Mouse (Mus musculus): ENCODE measurements around the gene Slc4a1ap. TPM values are rescaled to one million over a fixed set of nuclear protein-coding genes. Genes with fewer than 3 reads are reported as not detected.

Slc4a1ap gene
- polyA plus RNA-seq, 1 experiment, result 17.0 TPM

DNA sequence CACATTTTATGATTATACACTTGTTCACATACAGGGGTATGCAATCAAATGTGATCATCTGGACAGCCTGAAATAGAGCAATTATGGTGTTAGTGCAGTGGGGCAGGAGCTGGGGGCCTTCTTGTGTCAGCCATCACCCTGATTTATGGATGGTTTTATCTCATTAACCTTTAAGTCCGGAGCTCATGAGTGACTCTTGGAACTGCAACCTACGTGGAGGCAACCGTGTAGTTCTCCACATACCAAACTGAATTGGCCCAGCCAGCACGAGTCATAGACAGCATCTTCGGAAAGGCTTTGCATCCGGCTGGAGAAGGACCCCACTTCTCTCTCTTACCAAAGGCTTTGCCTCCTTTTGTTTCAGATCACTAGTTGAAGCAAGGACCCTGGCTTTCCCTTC, 77.0 kb downstream of the Slc4a1ap start:
- H3ac ChIP-seq (ENCODE audit: control insufficient read depth, insufficient read length, low read depth), result no peak overlapping the region
- no peaks in the 10 kb centered on the region for H3K27me3 ChIP-seq (ENCODE audit: control insufficient read depth, insufficient read depth, insufficient read length)
- H3K79me2 ChIP-seq (ENCODE audit: control insufficient read depth, insufficient read depth), result no peaks in the 10 kb centered on the region
- no peaks in the 10 kb centered on the region for H3K36me3 ChIP-seq (ENCODE audit: control insufficient read depth, insufficient read depth)
- no peaks in the 10 kb centered on the region for H3K79me3 ChIP-seq (ENCODE audit: low read depth)
- TF ChIP-seq USF1 (IDR thresholded peaks at IDR 0.05; ENCODE audit: low read depth), result no peak
- no peak overlapping the region for H3K4me3 ChIP-seq (ENCODE audit: insufficient read depth, poor library complexity, severe bottlenecking)

GRCm38 (mm10) chr5:31606151-31606550, 79.4 kb downstream of the Slc4a1ap start:
- no peak for TF ChIP-seq MYOG (IDR thresholded peaks at IDR 0.05; ENCODE audit: control insufficient read depth, extremely low read depth, insufficient read length)
- peak; percentile 93 for TF ChIP-seq MAX (IDR thresholded peaks at IDR 0.05)
- TF ChIP-seq FOSL1 (IDR thresholded peaks at IDR 0.05; ENCODE audit: insufficient read depth, low read length, poor library complexity, severe bottlenecking), result peak; percentile 3
- no peak for TF ChIP-seq CEBPB (IDR thresholded peaks at IDR 0.05; ENCODE audit: low read depth)
- no peak for TF ChIP-seq CTCF (IDR thresholded peaks at IDR 0.05; ENCODE audit: control insufficient read depth, insufficient read depth, insufficient read length)
- peak; percentile 7 for TF ChIP-seq USF1 (IDR thresholded peaks at IDR 0.05; ENCODE audit: low read depth)
- peak; percentile 43 for TF ChIP-seq MYOD1 (IDR thresholded peaks at IDR 0.05; ENCODE audit: control insufficient read depth, insufficient read length, low read depth)
- Histone ChIP-seq H3K36me3 (ENCODE audit: control insufficient read depth, insufficient read depth) (no peaks in the 10 kb centered on the region), H3K79me2 (ENCODE audit: control insufficient read depth, insufficient read depth) (no peaks in the 10 kb centered on the region), H3K4me3 (ENCODE audit: insufficient read depth, poor library complexity, severe bottlenecking) (no peak overlapping the region), H3K27me3 (ENCODE audit: control insufficient read depth, insufficient read depth, insufficient read length) (no peaks in the 10 kb centered on the region), H3ac (ENCODE audit: control insufficient read depth, insufficient read length, low read depth) (no peak overlapping the region), H3K79me3 (ENCODE audit: low read depth) (no peaks in the 10 kb centered on the region)

Other genes with a start within 250 kb of the Slc4a1ap start
- gene Ift172, start 235.9 kb upstream of the Slc4a1ap start, polyA plus RNA-seq (2012; fragmentation: generic; extraction: Trizol), result 10.7 TPM
- 17.7 TPM for gene Fndc4, start 230.9 kb upstream of the Slc4a1ap start, polyA plus RNA-seq (2012; fragmentation: generic; extraction: Trizol)
- not detected for gene Gckr, start 229.6 kb upstream of the Slc4a1ap start, polyA plus RNA-seq (2012; fragmentation: generic; extraction: Trizol)
- gene Zfp512, start 74.6 kb upstream of the Slc4a1ap start, polyA plus RNA-seq (2012; fragmentation: generic; extraction: Trizol), result 11.6 TPM
- 0.02 TPM for gene 4930548H24Rik, start 41.3 kb upstream of the Slc4a1ap start, polyA plus RNA-seq (2012; fragmentation: generic; extraction: Trizol)
- gene Gpn1, start 32.3 kb upstream of the Slc4a1ap start, polyA plus RNA-seq (2012; fragmentation: generic; extraction: Trizol), result 20.0 TPM
- gene Supt7l, start 812 bp downstream of the Slc4a1ap start, polyA plus RNA-seq (2012; fragmentation: generic; extraction: Trizol), result 9.5 TPM
- 228 TPM for gene Mrpl33, start 69.9 kb downstream of the Slc4a1ap start, polyA plus RNA-seq (2012; fragmentation: generic; extraction: Trizol)
- gene Rbks, start 170.6 kb downstream of the Slc4a1ap start, polyA plus RNA-seq (2012; fragmentation: generic; extraction: Trizol), result 1.3 TPM
- 36.0 TPM for gene Babam2, start 170.7 kb downstream of the Slc4a1ap start, polyA plus RNA-seq (2012; fragmentation: generic; extraction: Trizol)